Comparison of ENCODE assay signal across 9 mouse cellular contexts in the genomic region with DNA sequence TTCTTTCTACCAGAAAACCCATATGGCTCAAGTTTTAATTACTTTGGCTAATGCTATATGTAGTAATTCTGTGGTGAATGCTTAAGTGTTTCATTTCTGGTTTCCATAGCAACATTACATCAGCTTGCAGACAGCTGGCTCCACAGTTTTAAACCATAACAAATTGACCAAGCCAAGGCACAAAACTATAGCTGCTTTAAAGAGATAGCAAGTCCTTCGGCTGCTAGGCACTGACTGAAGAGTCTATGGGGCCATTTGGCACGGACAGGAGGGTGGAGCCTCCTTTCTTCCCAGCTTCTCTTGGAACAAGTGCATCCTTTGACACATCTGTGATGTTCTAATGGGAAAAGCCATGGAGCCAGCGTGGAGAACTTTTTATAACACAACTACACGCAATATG.
A peak's percentile ranks its signal among the peaks of the same experiment; 100 is the strongest.
DNase-seq lines count a peak whose midpoint lies in the region; ATAC-seq and TF ChIP-seq lines count a peak whose summit lies in the region.
"Had no signal": no experiment of that assay in that cellular context is flagged by ENCODE, and none has a peak within 500 bp of the region (broad histone marks: within the 10 kb centered on the region; RNA-seq: fewer than 3 reads in every experiment).

No protein-coding gene starts in this region.

- whole genome bisulfite sequencing in kidney, postnatal 0 days: 40% methylated on average over 4 of the region's 4 CpGs
- 14% methylated on average over 4 of the region's 4 CpGs for WGBS in embryonic facial prominence, embryonic 15.5 days
- 7% methylated on average over 4 of the region's 4 CpGs for WGBS in hindbrain, embryonic 13.5 days

- H3K27ac ChIP-seq in kidney, postnatal 0 days: no peak overlapping the region
- peak overlapping the region; percentile 88 for H3K27ac ChIP-seq in embryonic facial prominence, embryonic 15.5 days (replicated peaks)
- peak overlapping the region; percentile 75 for H3K27ac ChIP-seq in hindbrain, embryonic 13.5 days

- no peak for ATAC-seq in kidney, postnatal 0 days (replicated peaks; ENCODE audit: low FRiP score, low read depth)
- peak; percentile 71 for ATAC-seq in embryonic facial prominence, embryonic 15.5 days (ENCODE audit: insufficient number of reproducible peaks, low FRiP score, low TSS enrichment, low read depth)
- peak; percentile 38 for ATAC-seq in hindbrain, embryonic 13.5 days (ENCODE audit: low FRiP score)

- no peak overlapping the region for H3K9ac ChIP-seq in kidney, postnatal 0 days (ENCODE audit: low read depth, low read length)
- H3K9ac ChIP-seq in embryonic facial prominence, embryonic 15.5 days: no peak overlapping the region
- H3K9ac ChIP-seq in hindbrain, embryonic 13.5 days: peak overlapping the region; percentile 29; the same call in 1 of the 2 replicates

- peak overlapping the region; percentile 53 for H3K4me2 ChIP-seq in kidney, postnatal 0 days (ENCODE audit: low read length)
- peak overlapping the region; percentile 50 for H3K4me2 ChIP-seq in embryonic facial prominence, embryonic 15.5 days (replicated peaks)
- H3K4me2 ChIP-seq in hindbrain, embryonic 13.5 days: peak overlapping the region; percentile 51

- peak; percentile 70 for DNase-seq in kidney, postnatal 0 days (ENCODE audit: low spot score)
- DNase-seq in kidney, adult 18-20 months: no peak
- DNase-seq in mesoderm, embryonic 11.5 days (ENCODE audit: low read depth, low spot score): peak; percentile 73
- no peak for DNase-seq in c-Kit-positive CD71-positive TER-119-positive erythroid progenitor cells, embryonic 14.5 days (ENCODE audit: low spot score)
- DNase-seq in adrenal gland, postnatal 25 days: no peak
- DNase-seq in spleen, postnatal 36 days (ENCODE audit: low spot score in 2 of 2): no peak

- no peaks in the 10 kb centered on the region for H3K36me3 ChIP-seq in kidney, postnatal 0 days (ENCODE audit: insufficient read depth, low read length)
- no peaks in the 10 kb centered on the region for H3K36me3 ChIP-seq in embryonic facial prominence, embryonic 15.5 days
- H3K36me3 ChIP-seq in hindbrain, embryonic 13.5 days: no peaks in the 10 kb centered on the region
- H3K36me3 ChIP-seq: G1E had no signal

- H3K27me3 ChIP-seq in kidney, postnatal 0 days (ENCODE audit: insufficient read depth, low read length): no peaks in the 10 kb centered on the region
- no peaks in the 10 kb centered on the region for H3K27me3 ChIP-seq in embryonic facial prominence, embryonic 15.5 days
- H3K27me3 ChIP-seq in hindbrain, embryonic 13.5 days: no peaks in the 10 kb centered on the region

- no peak for TF ChIP-seq CTCF in kidney, postnatal 0 days (IDR thresholded peaks at IDR 0.05; ENCODE audit: low read depth)

- peak overlapping the region; percentile 31; the same call in 1 of the 2 replicates for H3K4me3 ChIP-seq in kidney, postnatal 0 days (replicated peaks; ENCODE audit: low read depth, low read length)
- peak overlapping the region; percentile 40 for H3K4me3 ChIP-seq in embryonic facial prominence, embryonic 15.5 days (replicated peaks)
- H3K4me3 ChIP-seq in hindbrain, embryonic 13.5 days: peak overlapping the region; percentile 34

- H3K9me3 ChIP-seq in kidney, postnatal 0 days (replicated peaks; ENCODE audit: low read length): no peaks in the 10 kb centered on the region
- no peaks in the 10 kb centered on the region for H3K9me3 ChIP-seq in embryonic facial prominence, embryonic 15.5 days (replicated peaks)
- no peaks in the 10 kb centered on the region for H3K9me3 ChIP-seq in hindbrain, embryonic 13.5 days

- peaks cover 11% of the 10 kb centered on the region for H3K4me1 ChIP-seq in kidney, postnatal 0 days (replicated peaks; ENCODE audit: insufficient read depth, low read length)
- H3K4me1 ChIP-seq in embryonic facial prominence, embryonic 15.5 days: peaks cover 65% of the 10 kb centered on the region
- peaks cover 51% of the 10 kb centered on the region for H3K4me1 ChIP-seq in hindbrain, embryonic 13.5 days (replicated peaks)

Comparison
In these comparisons a context has a peak if more than half of its experiments do, and no peak if none do; other contexts are left out.
1. DNase-seq: peak in kidney, postnatal 0 days (single experiment) and mesoderm, embryonic 11.5 days (single experiment); none in kidney, adult 18-20 months (single experiment), c-Kit-positive CD71-positive TER-119-positive erythroid progenitor cells, embryonic 14.5 days (single experiment), adrenal gland, postnatal 25 days (single experiment) and spleen, postnatal 36 days (0 of 2).
2. Peak in every context shown above with its lines, with median percentiles within 50 percentile points of each other: H3K4me2 ChIP-seq and H3K4me3 ChIP-seq.